Mouse (Mus musculus): ENCODE results near the gene Armc9. TPM values are rescaled to one million over a fixed set of nuclear protein-coding genes. Genes with fewer than 3 reads are reported as not detected.

The Armc9 gene
- polyA plus RNA-seq, 1 experiment = 35.5 TPM

DNA sequence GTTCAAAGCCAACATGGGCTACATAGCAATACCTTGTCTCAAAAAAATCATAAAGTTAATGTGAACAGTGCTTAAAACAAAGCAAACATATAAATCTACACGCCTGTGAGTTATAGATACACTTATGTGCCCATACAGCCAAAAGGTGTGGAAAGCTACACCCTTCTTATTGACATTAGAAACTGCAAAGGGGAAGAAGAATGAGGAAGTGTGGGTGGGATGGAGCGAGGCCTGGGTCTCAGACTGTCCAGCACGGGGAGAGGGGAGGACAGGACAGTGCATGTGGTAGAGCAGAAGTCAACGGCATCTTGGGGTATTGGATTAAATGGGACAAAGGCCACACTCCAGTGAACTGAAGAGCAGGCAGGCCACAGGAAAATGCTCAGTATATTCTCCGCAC lies 61.8 kb downstream of the Armc9 start:
- DNase-seq (ENCODE audit: extremely low spot score in 1 of 2, low spot score in 1 of 2) = no peak

DNA sequence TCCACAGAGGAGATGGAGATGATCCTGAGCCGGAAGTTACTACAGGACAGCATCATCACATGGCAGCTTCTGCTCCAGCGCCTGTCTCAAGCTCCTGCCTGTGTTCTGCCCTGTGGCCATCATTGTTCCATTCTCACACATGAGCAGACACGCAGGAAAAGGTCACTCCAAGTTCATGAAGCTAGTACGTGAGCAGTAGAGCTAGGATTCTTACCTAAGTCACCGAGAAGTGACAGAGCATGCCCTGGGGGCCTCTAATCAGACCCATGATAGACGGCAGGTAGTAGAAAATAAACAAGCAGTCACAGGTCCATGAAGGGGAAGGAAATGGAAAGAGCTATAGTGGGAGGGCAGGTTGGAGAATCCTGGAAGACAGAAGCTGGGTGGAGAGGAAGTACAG lies 63.4 kb downstream of the Armc9 start:
- DNase-seq (ENCODE audit: extremely low spot score in 1 of 2, low spot score in 1 of 2) = no peak

DNA sequence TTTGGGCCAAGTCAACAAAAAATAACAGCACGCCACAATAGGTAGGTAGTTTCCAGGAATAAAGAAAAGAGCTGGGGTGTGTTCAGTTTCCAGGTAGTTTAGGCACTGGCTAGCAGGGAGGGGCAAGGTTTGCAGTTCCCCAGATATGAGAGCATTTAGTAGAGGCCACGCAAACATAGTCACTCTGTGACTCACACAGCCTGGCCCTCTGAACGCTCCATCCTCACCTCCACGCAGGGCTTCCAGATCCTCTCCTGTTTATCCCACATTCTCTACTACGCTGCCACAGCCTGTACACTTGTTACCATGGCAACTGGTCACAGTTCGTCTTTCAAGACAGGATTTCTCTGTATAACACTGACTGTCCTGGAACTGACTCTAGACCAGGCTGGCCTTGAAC lies 70.6 kb downstream of the Armc9 start:
- peak; percentile 21 to 28 for DNase-seq (ENCODE audit: extremely low spot score in 1 of 2, low spot score in 1 of 2)

DNA sequence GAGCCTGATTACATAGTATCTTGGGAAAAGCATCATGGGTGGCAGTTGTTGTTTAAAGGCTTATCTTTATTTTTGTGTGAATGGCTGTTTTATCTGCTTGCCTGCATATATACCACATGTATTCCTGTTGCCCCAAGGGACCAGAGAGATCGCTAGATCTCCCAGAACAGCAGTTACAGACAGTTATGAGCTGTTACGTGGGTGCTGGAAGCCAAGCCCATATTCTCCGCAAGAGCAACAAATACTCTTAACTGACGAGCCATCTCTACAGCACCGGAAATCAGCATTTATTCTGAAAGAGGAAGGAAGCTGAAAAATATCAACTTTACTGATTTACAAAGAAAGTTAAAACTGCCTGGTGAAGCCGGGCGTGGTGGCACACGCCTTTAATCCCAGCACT lies 74.1 kb downstream of the Armc9 start:
- DNase-seq (ENCODE audit: extremely low spot score in 1 of 2, low spot score in 1 of 2) = no peak

DNA sequence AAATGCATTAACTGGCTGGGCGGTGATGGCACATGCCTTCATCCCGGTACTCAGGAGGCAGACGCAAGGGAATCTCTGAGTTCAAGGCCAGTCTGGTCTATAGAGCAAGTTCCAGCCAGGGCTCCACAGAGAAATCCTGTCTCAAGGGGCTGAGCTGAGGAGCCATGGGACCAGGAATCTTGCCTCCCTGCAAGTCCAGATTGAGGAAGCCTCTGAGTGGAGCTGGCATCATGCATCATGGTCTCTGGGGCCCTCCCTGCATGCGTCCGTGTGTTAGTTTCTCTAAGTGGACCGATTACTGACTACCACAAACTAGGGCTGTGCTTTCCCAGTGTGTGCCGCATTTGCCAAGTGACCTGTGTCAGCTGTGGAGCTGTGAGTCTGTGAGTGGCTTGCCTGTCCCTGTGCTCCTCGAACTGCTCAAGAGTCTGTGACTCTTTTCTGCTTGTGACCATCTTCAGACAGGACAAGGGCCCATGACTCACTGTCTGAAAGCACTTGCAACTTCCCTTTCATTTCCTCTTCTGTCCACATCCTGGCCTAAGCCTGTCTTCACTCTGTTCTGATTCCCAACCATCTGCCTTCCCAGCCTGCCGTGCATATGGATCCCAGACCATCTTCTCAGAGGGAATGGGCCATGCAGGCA lies 74.7 kb downstream of the Armc9 start:
- DNase-seq (ENCODE audit: extremely low spot score in 1 of 2, low spot score in 1 of 2) = no peak

DNA sequence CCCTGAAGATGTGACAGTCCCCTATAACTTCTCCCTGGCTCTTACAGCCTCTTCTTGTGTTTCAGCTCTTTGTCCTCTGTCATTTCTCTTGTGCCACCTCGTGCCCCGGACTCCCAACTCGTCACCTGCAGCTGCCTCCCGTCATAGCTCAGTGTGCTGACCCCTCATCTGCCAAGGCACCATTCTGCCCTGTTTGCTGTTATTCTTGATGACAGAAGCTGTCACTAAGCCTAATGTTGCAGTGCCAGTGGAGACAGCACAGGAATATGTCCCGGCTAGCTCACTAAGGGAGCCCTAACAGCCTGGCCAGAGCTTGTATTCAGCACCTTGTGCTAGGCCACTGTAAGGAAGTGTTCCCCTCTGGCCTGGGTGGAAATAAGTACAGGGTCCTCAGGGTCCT lies 78.1 kb downstream of the Armc9 start:
- DNase-seq (ENCODE audit: extremely low spot score in 1 of 2, low spot score in 1 of 2) = no peak

DNA sequence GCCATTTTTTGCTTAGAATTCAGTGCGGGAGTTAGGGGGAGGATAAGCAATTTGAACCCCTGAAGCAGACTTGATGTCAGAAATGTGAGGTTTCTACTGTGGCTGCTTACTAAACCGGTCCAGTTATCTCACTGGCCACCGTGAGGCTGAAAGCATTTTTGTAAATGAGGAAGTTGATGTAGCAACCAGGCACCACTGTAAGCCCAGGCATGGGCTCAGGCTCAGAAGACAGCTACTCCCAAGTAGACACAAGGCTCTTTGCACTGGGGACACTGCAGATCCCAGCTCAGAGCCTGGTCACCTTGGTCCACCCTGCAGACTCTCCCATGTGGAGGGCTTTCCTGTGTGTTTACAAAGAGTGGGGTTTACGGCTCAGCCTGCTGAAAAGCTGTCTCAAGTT lies 79.2 kb downstream of the Armc9 start:
- DNase-seq (ENCODE audit: extremely low spot score in 1 of 2, low spot score in 1 of 2) = no peak

DNA sequence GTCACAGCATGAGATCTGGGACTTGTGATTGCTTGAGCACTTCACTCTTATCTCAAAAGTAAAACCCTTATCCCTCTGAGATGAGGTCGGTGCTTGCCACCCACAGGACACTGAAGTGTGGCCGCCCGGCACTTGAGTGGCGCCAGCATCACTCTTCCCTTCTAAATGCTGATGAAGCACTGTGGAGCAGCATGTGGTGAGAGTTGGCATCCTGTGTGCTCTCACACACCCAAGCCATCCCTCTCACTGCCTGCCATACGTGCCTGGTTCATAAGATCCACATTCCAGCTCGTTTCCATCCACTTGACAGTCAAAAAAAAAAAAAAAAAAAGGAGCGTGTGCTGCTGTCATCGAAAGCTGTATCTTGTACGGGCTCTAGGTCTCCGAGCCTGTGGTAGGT lies 80.5 kb downstream of the Armc9 start:
- DNase-seq (ENCODE audit: extremely low spot score in 1 of 2, low spot score in 1 of 2) = no peak

DNA sequence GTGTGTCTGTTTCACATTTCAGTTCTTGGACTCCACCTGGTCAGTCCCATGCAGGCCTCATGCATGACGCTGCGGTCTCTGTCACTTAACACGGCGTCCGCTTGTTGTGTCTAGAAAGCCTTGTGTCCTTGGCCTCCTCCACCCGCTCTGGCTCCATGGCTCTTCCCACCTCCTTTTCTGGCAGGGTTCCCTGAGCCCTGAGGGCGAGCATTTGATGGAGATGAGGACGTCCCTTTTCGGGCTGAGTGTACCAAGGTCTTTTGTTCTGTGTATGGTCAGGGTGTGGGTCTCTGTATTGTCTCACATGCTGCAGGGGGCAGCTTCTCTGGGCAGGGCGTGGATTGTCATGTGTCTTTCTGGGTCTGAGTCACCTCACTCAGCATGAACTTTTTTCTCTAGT lies 81.9 kb downstream of the Armc9 start:
- no peak for DNase-seq (ENCODE audit: extremely low spot score in 1 of 2, low spot score in 1 of 2)

DNA sequence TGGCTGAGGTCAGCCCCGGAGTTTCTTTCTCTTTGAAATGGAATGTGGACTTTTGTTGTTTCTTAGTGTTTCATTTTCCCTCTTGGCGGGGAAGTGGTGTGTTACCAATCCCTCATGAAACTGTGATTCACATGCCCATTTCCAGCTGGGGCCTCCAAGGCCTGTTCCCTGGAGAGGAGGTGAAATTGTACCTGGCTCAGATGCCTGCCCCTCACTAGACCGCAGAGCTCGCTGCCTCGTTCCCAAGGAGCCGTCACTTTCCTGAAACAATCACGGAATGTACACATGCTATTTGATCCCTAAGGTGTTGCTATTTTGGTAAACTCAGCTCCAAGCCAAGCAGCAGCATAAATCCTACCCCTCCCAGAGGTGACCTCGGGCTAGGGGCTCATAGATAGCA lies 84.4 kb downstream of the Armc9 start:
- no peak for DNase-seq (ENCODE audit: extremely low spot score in 1 of 2, low spot score in 1 of 2)

DNA sequence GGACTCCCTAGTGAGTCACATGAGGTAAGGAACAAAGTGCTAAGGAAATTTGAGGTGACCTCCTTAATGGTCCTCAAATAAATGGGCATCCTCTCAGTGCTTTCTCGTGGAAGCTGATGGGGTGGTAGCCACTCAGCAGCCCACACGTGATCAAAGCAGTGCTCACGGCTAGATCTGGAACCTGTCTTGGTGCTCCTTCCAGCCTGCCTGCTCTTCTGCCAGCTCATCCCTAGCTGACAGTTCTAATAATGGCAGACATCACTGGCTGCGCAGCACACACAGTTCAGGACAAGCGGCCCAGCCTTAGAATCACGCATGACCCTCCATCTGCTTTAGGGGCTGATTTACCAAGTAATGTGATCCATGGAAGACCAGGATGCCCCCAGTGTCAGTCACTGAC lies 85.3 kb downstream of the Armc9 start:
- no peak for DNase-seq (ENCODE audit: extremely low spot score in 1 of 2, low spot score in 1 of 2)

DNA sequence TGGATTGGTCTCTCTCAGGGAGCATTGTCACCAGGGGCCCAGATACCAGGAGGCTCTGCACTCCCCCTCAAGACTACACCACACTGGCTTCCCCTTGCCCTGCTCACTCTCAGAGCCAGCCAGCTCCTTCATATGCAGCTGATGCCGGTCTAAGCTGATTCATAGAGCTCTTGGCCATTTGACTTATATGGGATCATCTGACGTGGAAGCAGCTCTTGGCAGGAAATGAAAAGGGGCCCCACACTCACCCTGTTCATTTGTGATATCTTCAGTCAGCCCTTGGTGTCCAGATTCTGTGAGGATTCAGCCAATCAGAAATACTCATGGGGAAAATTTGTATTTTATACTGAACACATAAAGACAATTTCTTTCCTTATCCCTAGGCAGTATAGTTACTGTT lies 86.4 kb downstream of the Armc9 start:
- no peak for DNase-seq (ENCODE audit: extremely low spot score in 1 of 2, low spot score in 1 of 2)

DNA sequence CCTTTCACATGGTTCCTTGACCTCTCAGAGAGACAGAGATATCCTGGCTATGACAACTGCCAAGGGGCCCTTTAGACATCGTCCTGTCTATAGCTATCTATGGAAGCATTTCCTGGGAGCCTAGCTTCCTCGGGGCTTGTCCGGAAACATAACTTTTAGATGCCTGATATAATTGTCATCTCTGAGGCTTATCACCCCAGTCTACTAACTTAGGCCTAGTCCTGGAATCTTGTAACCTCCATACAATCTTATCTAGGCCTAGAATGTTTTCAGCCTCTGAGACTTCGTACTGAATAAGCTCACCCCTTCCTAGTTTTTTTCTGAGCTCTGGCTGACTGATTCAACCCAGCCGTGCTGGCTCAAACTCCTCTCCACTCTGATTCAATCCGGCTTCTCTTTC lies 88.9 kb downstream of the Armc9 start:
- no peak for DNase-seq (ENCODE audit: extremely low spot score in 1 of 2, low spot score in 1 of 2)

DNA sequence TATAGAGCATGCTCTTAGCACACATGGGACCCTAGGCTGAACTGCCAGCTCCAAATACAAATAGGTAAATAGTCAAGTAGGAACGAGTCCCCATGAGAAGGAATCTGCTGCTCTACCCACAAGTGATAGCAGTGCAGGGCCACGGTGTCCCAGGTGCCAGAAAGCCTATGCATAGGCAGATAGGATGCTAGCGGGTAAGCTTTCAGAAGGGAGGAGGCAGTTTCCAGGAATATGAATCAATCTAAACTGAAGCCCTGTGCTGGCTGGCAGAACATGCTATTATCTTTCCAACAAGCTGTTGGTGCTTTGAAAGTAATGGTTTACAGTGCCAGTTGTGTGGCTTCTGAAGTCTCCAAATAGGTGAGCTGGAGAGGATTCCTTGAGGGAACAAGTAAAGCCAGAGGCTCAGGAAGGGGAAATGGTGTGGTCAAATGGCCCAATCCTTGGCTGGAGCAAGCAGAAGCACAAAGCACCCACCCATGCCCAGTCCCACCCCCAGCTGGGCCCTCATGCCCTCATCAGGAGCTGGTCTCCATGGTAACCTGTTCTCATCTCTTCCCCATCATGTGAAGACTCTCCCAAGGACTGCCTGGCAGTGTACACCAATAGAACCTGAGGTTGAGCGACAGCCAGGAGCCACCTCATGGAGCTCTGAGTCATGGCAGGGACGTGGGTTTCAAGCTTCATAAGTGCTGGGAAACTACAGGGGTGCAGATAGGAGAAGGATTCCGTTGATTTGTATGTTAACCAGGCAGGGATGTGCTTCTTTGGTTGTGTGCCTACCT lies 90.9 kb downstream of the Armc9 start:
- DNase-seq (ENCODE audit: extremely low spot score in 1 of 2, low spot score in 1 of 2) = peak; percentile 48 to 69

DNA sequence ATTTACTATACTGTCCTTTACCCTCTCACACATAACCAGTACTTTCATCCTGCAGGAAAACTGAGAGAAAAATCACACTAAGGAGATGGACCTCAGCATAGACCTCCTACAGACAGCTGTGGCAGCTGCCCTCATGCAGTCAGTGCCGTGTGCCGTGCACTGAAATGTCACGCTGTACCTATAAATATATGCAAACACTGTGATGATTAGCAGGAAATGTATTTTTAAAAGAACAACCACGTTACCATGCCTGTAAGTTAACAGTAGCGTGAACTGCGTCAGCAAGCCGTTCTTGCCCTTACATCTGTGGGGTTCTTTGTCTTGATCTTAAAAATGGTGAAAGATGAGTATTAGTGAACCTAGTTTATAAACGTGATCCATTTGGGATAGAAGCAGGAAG lies 98.8 kb downstream of the Armc9 start:
- DNase-seq (ENCODE audit: extremely low spot score in 1 of 2, low spot score in 1 of 2) = no peak

DNA sequence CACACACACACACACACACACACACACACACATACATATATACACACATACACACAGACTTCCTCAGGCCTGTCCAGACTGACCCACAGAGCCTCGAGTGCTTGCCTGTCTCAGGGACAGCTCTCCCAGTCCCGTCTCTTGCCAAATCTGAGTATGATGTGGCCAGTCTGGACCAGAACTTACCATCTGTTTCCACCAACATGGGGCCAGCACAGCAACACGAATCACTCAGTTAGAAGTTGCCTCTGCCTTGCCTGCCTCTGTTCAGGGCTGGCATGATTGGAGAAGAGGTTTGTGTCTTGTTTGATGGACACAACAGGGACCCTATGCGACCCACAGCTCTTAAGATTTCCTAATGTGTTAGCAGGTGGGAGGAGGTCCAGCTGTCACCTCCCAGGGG lies 101.7 kb downstream of the Armc9 start:
- DNase-seq (ENCODE audit: extremely low spot score in 1 of 2, low spot score in 1 of 2) = no peak

DNA sequence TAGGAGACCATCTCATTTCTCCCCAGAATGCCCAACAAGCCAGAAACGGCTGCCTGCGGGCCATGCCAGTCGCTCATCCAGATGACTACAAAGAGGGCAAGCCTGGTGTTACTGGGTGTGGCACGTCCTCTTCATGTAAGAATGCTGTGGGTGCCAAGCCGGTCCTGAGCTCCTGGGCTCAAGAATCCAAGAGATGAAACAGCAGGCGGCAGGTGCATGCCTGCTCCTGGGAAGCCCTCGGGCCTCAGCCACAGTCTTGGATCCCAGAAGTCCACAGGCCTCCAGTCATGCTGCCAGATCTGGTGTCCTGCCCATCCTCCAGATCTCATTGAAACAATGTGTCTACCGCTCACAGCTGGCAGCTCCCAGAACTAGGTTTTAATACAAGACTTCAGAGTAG lies 102.6 kb downstream of the Armc9 start:
- no peak for DNase-seq (ENCODE audit: extremely low spot score in 1 of 2, low spot score in 1 of 2)

DNA sequence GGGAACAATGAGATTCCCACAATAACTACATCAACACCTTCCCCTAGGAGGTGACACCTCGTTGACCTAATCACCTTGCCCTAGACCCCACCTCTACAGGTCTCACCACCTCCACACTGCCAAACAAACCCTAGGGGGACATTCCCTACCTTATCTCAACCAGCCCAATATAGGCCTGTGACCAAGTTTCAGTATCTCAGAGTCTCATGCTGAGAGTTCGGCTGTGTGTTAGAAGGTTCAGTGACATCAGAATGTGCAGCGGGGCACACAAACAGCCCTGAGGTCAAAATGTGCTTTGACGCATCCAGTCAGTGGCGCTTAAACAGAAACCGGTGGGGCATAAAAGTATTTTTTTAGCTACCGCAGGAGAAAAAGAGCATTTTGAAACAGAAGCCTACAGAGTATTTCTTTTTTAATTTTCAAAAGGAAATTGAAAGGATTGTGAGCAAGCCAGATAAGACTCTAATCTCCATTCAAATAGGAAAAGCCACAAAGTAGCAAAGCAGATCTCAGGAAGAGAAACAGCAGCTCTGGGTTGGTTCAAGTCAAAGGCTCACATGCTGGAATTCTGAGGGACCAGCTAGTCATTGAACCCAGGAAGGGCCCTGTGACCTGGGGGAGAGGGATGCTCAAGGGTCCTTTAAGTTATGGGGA lies 103.7 kb downstream of the Armc9 start:
- no peak for DNase-seq (ENCODE audit: extremely low spot score in 1 of 2, low spot score in 1 of 2)

DNA sequence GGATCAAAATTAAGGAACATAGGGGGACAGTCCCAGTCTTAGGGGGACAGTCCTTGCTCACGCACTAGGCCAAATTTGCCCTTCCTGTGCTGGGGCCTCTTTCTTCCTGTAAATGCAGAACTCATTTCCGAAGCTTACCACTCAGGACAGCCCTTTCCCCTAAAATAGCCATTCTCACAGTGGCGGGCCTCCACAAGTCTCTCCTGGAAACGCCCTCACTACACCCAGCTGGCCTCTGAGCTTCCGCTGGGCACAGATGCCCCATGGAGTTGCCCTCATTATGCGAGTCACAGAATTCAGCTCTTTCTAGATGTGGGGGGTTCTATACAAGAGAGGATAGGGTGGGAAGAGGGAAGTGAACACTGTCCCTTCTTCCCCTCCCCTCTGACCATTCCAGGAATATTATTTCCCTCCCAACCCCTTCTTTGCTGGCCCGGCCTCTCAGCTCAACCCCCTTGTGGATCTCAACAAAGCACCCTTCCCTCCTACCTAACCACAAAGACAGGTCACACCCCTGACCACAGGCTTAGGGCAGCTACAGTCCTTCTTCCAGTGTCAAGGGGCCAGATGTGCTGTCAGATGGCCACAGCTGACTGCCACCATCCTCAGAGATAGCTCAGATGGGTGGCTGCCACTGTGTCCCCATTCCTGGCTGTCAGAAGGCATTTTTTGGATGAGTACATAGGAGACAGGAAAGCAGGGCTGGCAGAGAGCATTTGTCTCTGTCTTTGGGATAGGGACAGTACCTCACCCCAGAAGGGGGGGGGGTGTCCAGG lies 109.2 kb downstream of the Armc9 start:
- DNase-seq (ENCODE audit: extremely low spot score in 1 of 2, low spot score in 1 of 2) = no peak

DNA sequence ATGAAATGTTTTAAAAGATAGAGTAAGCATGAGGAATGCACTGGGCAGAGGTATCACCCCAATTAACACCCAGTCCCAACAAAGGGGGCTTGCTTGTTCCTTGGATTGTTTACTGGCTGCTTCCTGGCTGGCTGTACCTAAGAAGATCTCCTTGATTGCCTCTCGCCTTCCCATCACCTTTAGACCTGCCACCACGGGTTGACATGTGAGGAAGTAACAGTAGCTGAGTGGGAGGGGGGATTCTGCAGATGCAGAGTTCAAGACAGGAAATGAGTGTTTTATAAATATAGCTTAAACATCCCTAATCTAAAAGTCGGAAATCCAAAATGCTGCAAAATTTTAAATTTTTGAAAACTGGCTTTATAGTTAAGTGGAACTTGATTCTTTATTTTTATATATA lies 110.5 kb downstream of the Armc9 start:
- no peak for DNase-seq (ENCODE audit: extremely low spot score in 1 of 2, low spot score in 1 of 2)

DNA sequence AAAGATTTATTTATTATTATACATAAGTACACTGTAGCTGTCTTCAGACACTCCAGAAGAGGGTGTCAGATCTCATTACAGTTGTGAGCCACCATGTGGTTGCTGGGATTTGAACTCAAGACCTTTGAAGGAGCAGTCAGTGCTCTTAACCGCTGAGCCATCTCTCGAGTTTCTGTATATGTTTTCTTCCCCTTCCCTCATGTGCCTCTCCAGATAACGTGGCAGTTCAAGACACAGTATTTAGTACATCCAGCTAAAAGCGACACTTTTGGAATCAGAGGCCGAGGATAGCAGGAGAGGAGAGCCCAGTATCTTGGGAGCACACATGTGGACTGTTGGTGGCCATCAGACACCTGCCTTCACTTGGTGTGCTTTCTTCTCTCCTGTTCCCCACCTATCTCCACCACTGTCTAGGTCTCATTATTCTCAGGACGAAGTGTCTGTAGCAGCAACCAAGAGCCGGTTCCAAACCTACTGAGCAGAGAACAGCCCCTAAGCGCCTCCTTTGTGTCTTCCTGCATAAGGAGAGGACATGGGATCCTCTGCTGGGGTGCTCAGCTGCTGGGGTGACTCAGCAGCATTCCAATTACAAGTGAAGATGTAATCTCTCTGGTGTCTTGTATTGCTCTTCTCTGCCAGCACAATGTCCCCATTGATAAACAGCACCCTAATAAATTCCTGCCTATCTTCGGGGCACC lies 114.1 kb downstream of the Armc9 start:
- no peak for DNase-seq (ENCODE audit: extremely low spot score in 1 of 2, low spot score in 1 of 2)
